Mouse (Mus musculus): ENCODE data around the gene Ccdc81. TPM values are rescaled to one million over a fixed set of nuclear protein-coding genes. Genes with fewer than 3 reads are reported as not detected.

Ccdc81 gene
- polyA plus RNA-seq, 1 experiment from 2014 or later: 0.04 TPM

- H3K4me3 ChIP-seq (ENCODE audit: low read depth, low read length): no peak overlapping the region
- WGBS: 82% methylated on average over 5 of the region's 5 CpGs
- ATAC-seq (ENCODE audit: low FRiP score, low TSS enrichment): no peak
Observed at GRCm38 (mm10) chr7:89842404-89842715, 61.1 kb downstream of the Ccdc81 start.

GRCm38 (mm10) chr7:89841670-89842403 lies 61.6 kb downstream of the Ccdc81 start:
- Histone ChIP-seq H3K9me3 (ENCODE audit: control insufficient read depth, low read length) (no peaks in the 10 kb centered on the region), H3K4me3 (ENCODE audit: low read depth, low read length) (no peak overlapping the region), H3K9ac (ENCODE audit: low read length) (no peak overlapping the region), H3K27ac (replicated peaks) (no peak overlapping the region), H3K4me1 (replicated peaks; ENCODE audit: control insufficient read depth, insufficient read depth) (no peaks in the 10 kb centered on the region), H3K36me3 (ENCODE audit: control insufficient read depth, insufficient read depth, low read length) (no peaks in the 10 kb centered on the region), H3K27me3 (ENCODE audit: control insufficient read depth, insufficient read depth, low read length) (no peaks in the 10 kb centered on the region), H3K4me2 (replicated peaks; ENCODE audit: low read depth) (no peak overlapping the region)
- WGBS: 30% methylated on average over 15 of the region's 15 CpGs
- peak; percentile 56; the same call in 1 of the 2 replicates for ATAC-seq (ENCODE audit: low FRiP score, low TSS enrichment)
- DNase-seq (ENCODE audit: low spot score): peak; percentile 81
- TF ChIP-seq EP300 (optimal IDR thresholded peaks at IDR 0.05) (no peak), CTCF (IDR thresholded peaks at IDR 0.05; ENCODE audit: low read depth) (peak; percentile 94)

More at GRCm38 (mm10) chr7:89842404-89842715, 61.1 kb downstream of the Ccdc81 start:
- no peak for DNase-seq (ENCODE audit: low spot score)
- H3K36me3 ChIP-seq (ENCODE audit: control insufficient read depth, insufficient read depth, low read length): no peaks in the 10 kb centered on the region
- no peaks in the 10 kb centered on the region for H3K4me1 ChIP-seq (replicated peaks; ENCODE audit: control insufficient read depth, insufficient read depth)
- no peak overlapping the region for H3K9ac ChIP-seq (ENCODE audit: low read length)
- TF ChIP-seq CTCF (IDR thresholded peaks at IDR 0.05; ENCODE audit: low read depth) (no peak), EP300 (optimal IDR thresholded peaks at IDR 0.05) (no peak)
- H3K27me3 ChIP-seq (ENCODE audit: control insufficient read depth, insufficient read depth, low read length): no peaks in the 10 kb centered on the region
- no peak overlapping the region for H3K27ac ChIP-seq (replicated peaks)
- H3K4me2 ChIP-seq (replicated peaks; ENCODE audit: low read depth): no peak overlapping the region
- no peaks in the 10 kb centered on the region for H3K9me3 ChIP-seq (ENCODE audit: control insufficient read depth, low read length)

DNA sequence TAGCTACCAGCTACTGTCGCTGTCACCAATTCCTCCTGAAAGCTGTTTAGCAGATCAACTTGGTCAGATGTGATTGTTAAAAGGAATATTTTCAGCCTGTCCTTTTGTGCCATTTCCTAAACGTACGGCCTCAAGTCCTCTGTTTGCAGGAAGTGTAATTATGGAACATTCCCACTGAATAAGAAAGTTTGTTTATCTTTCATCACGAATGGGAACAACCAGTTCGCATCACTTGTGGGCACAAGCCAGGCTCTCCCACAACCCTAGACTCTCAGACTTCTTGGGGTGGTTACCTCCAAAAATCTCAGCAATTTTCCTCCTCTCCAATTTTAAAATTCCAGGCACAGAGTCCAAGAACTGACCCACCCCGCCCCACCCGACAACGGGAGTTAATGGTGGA lies 63.7 kb downstream of the Ccdc81 start:
- DNase-seq (ENCODE audit: low spot score): no peak
- 50% methylated on average over 8 of the region's 8 CpGs for WGBS

GRCm38 (mm10) chr7:89837841-89838240 lies 65.6 kb downstream of the Ccdc81 start:
- no peak overlapping the region for H3K9ac ChIP-seq (ENCODE audit: low read length)
- H3K27ac ChIP-seq (replicated peaks): no peak overlapping the region
- ATAC-seq (ENCODE audit: low FRiP score, low TSS enrichment) (no peak), DNase-seq (ENCODE audit: low spot score) (no peak)
- no peak overlapping the region for H3K4me3 ChIP-seq (ENCODE audit: low read depth, low read length)
- H3K4me2 ChIP-seq (replicated peaks; ENCODE audit: low read depth): no peak overlapping the region
- H3K27me3 ChIP-seq (ENCODE audit: control insufficient read depth, insufficient read depth, low read length): no peaks in the 10 kb centered on the region
- WGBS: 58% methylated on average over 4 of the region's 4 CpGs
- H3K9me3 ChIP-seq (ENCODE audit: control insufficient read depth, low read length): no peaks in the 10 kb centered on the region
- no peak for TF ChIP-seq EP300 (optimal IDR thresholded peaks at IDR 0.05)
- no peak for TF ChIP-seq CTCF (IDR thresholded peaks at IDR 0.05; ENCODE audit: low read depth)
- no peaks in the 10 kb centered on the region for H3K4me1 ChIP-seq (replicated peaks; ENCODE audit: control insufficient read depth, insufficient read depth)
- H3K36me3 ChIP-seq (ENCODE audit: control insufficient read depth, insufficient read depth, low read length): no peaks in the 10 kb centered on the region

More for the DNA sequence above, 63.7 kb downstream of the Ccdc81 start:
- H3K36me3 ChIP-seq (ENCODE audit: control insufficient read depth, insufficient read depth, low read length): no peaks in the 10 kb centered on the region
- H3K27me3 ChIP-seq (ENCODE audit: control insufficient read depth, insufficient read depth, low read length): no peaks in the 10 kb centered on the region
- TF ChIP-seq EP300 (optimal IDR thresholded peaks at IDR 0.05) (no peak), CTCF (IDR thresholded peaks at IDR 0.05; ENCODE audit: low read depth) (no peak)
- H3K4me1 ChIP-seq (replicated peaks; ENCODE audit: control insufficient read depth, insufficient read depth): no peaks in the 10 kb centered on the region
- no peaks in the 10 kb centered on the region for H3K9me3 ChIP-seq (ENCODE audit: control insufficient read depth, low read length)
- H3K27ac ChIP-seq (replicated peaks): no peak overlapping the region
- H3K9ac ChIP-seq (ENCODE audit: low read length): no peak overlapping the region
- no peak overlapping the region for H3K4me2 ChIP-seq (replicated peaks; ENCODE audit: low read depth)
- no peak overlapping the region for H3K4me3 ChIP-seq (ENCODE audit: low read depth, low read length)
- no peak for ATAC-seq (ENCODE audit: low FRiP score, low TSS enrichment)

DNA sequence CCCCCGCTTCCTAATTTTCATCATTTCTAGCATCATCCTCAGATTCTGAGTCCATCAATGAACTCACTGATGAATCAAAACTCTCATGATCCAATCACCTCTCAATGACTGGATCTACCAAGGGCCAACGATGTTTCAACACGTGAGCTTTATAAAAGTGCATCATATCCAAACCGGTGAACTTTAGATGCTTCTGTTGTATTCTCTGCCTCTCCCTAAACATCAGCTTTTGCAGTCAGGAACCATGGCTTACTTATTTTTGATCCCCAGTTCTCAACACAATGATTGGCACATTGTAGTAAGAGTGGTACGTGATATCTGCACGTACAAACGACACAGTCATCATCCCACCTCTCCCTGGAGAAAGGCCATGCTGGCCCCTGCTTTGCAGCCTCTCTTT lies 66.8 kb downstream of the Ccdc81 start:
- no peak overlapping the region for H3K4me2 ChIP-seq (replicated peaks; ENCODE audit: low read depth)
- TF ChIP-seq CTCF (IDR thresholded peaks at IDR 0.05; ENCODE audit: low read depth): no peak
- no peak for TF ChIP-seq EP300 (optimal IDR thresholded peaks at IDR 0.05)
- DNase-seq (ENCODE audit: low spot score) (no peak), ATAC-seq (ENCODE audit: low FRiP score, low TSS enrichment) (no peak)
- H3K36me3 ChIP-seq (ENCODE audit: control insufficient read depth, insufficient read depth, low read length): no peaks in the 10 kb centered on the region
- no peak overlapping the region for H3K27ac ChIP-seq (replicated peaks)
- no peaks in the 10 kb centered on the region for H3K4me1 ChIP-seq (replicated peaks; ENCODE audit: control insufficient read depth, insufficient read depth)
- 94% methylated on average over 7 of the region's 7 CpGs for WGBS
- no peak overlapping the region for H3K4me3 ChIP-seq (ENCODE audit: low read depth, low read length)
- no peak overlapping the region for H3K9ac ChIP-seq (ENCODE audit: low read length)
- no peaks in the 10 kb centered on the region for H3K9me3 ChIP-seq (ENCODE audit: control insufficient read depth, low read length)
- no peaks in the 10 kb centered on the region for H3K27me3 ChIP-seq (ENCODE audit: control insufficient read depth, insufficient read depth, low read length)

- Histone ChIP-seq H3K27me3 (ENCODE audit: control insufficient read depth, insufficient read depth, low read length) (no peaks in the 10 kb centered on the region), H3K9ac (ENCODE audit: low read length) (no peak overlapping the region), H3K9me3 (ENCODE audit: control insufficient read depth, low read length) (no peaks in the 10 kb centered on the region), H3K27ac (replicated peaks) (no peak overlapping the region), H3K36me3 (ENCODE audit: control insufficient read depth, insufficient read depth, low read length) (no peaks in the 10 kb centered on the region), H3K4me3 (ENCODE audit: low read depth, low read length) (no peak overlapping the region), H3K4me2 (replicated peaks; ENCODE audit: low read depth) (no peak overlapping the region), H3K4me1 (replicated peaks; ENCODE audit: control insufficient read depth, insufficient read depth) (no peaks in the 10 kb centered on the region)
- WGBS: 67% methylated on average over 8 of the region's 8 CpGs
- DNase-seq (ENCODE audit: low spot score): no peak
- TF ChIP-seq CTCF (IDR thresholded peaks at IDR 0.05; ENCODE audit: low read depth): no peak
- TF ChIP-seq EP300 (optimal IDR thresholded peaks at IDR 0.05): no peak
- no peak for ATAC-seq (ENCODE audit: low FRiP score, low TSS enrichment)
Observed at GRCm38 (mm10) chr7:89835566-89835965, 67.9 kb downstream of the Ccdc81 start.
